Mouse (Mus musculus): ENCODE measurements around the gene Hoxd10.

The Hoxd10 gene

DNA sequence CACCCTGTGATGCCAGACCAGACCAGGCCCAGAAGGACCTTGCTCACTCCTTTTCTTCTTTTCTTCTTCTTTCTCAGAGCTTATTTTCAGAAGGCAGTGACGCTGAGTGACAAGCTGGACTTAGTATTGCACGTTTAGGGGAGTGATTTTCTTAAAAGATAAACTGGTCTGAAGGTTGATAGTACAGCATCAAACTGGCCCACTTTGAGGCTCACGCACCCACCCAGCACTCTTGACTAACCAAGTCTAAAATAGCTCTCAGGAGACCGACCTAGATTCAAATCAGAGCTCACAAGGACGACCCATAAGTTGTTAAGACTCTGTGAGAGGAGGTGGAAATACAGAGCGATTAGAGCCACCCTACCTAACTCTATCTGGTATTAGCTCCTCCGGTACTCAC lies 25.3 kb upstream of the Hoxd10 start:
- no peak for DNase-seq (ENCODE audit: low spot score in 2 of 2)

DNA sequence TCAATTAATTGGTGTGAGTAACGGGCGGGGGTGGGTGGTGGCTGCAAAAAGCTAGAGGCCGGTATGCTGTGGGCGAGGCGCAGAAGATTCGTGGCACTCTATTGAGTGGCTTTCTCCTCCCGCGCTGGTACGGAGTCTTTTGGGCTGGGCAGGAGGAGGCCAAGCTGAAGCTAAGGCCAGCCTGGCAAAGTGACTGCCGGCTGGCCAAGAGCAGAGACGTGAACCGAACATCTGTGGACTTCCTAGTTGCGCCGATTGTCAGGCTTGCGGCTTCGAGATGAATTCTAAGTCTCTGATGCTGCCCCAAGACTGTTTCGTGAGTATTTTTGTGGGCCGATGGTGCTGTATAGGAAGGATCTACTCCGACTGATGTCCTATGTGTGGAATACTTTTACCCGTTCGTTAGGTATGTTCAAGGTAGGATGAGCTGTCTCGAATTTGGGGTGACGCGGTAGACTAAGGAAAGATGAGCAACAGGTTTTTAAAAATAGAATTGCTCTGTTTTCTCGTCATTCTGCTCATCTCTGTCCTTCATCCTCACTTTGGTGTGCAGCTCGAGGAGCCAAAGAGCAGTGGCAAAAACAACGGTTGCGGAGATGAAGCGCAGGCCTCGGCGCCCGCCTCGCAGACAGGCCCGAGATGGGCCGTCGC lies 24.4 kb upstream of the Hoxd10 start:
- DNase-seq (ENCODE audit: low spot score in 2 of 2): no peak

DNA sequence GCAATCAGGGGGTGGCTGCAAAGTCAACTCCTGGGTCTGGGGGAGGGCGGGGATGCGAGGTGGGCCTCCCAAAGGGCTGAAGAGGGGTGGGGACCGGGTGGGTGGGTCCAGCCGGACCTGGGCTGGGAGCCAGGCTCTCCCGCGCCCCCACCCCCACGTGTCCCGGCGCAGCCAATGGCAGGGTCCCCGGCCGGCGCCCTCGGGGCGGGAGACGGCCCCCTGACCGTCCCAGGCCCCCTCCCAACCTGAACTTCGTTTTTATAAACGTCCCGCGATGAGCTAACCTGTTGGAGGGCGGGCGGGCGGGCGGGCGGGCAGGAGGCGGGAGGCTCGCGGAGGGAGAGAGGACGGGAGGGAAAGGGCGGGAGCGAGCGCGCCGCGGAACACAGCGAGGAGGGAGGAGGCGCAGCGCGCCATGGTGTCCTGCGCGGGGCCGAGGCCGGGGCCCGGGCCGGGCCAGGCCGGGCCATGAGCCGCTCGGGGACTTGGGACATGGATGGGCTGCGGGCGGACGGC lies 23.8 kb upstream of the Hoxd10 start, which contains the start of gene Hoxd13:
Gene Hoxd13 (plus strand): TSS at position 469 of the 516 bp plus-strand sequence.
- no peak for DNase-seq (ENCODE audit: low spot score in 2 of 2)

DNA sequence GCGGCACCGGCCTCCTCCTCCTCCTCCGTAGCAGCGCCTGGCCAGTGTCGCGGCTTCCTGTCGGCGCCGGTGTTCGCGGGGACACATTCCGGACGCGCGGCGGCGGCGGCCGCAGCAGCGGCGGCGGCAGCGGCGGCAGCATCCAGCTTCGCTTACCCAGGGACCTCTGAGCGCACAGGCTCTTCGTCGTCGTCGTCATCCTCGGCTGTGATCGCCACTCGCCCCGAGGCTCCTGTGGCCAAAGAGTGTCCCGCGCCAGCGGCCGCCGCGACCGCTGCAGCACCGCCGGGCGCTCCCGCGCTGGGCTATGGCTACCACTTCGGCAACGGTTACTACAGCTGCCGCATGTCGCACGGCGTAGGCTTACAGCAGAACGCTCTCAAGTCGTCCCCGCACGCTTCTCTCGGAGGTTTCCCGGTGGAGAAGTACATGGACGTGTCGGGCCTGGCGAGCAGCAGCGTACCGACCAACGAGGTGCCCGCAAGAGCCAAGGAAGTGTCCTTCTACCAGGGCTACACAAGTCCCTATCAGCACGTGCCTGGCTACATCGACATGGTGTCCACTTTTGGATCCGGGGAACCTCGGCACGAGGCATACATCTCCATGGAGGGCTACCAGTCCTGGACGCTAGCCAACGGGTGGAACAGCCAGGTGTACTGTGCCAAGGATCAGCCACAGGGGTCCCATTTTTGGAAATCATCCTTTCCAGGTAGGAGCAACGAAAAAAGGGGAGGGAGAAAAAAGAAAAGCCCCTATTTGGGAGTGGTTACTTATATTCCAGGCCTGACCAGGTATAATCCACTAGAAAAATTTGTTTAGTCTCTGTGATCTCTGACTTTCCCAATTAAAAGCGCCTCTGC lies 23.1 kb upstream of the Hoxd10 start:
- no peak for DNase-seq (ENCODE audit: low spot score in 2 of 2)

DNA sequence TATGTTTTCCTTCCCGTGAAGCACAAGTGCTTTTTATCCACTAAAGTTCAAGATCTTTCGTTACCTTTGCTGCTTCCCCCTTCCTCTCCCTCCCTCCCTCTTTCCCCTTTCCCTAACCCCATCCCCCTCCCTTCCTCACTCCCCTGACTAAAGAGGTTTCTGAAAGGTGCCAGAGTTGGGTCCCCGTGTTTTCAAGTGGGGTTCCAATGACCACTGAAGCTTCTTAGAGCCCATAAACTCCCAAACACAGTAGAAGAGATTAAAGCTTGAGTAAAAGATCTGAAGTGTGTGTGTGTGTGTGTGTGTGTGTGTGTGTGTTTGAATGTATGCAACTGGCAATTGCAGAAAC lies 22.5 kb upstream of the Hoxd10 start:
- DNase-seq (ENCODE audit: low spot score in 2 of 2): no peak

DNA sequence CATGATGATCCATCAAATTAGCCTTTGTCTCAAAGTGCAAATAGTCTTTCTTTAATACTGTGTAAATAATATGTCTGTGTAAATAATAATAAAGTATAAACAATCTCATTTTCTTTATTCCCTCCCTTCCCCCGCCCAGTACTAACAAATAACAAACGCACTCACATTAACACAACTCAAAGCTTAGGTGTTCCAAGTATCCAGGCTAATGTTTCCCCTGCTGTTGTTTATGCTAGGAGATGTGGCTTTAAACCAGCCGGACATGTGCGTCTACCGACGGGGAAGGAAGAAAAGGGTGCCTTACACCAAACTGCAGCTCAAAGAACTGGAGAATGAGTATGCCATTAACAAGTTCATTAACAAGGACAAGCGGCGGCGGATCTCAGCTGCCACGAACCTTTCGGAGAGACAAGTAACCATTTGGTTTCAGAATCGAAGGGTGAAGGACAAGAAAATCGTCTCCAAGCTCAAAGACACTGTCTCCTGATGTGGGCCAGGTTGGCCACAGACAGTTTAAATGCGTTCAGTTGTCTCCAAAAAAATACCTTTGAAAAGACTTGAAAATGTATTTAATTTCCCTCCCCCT lies 22.0 kb upstream of the Hoxd10 start:
- no peak for DNase-seq (ENCODE audit: low spot score in 2 of 2)

DNA sequence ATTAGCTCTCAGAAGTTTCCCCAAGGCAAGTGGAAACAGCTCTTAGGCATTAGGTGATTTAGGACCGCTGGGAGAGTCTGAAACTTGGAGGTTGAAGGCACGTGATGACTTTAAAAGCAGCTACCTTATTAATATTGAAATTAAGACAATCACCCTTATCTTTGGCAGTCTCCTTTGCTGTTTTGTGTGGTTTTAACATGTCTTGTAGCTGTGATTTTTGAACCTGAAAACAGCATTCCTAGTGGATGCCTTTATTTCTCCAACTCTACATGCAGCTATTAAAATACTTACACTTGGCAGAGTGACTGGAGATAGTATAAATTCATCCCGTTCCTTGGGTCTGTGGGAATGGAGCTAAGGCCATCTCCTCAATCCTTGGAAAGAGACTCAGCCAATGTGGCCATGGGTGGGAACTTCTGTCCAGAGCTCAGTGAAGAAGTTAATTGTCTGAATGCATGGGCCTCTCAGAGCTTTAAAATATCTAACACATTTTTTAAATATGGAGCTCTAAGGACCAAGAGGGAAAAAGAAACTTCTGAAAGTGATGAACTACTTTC lies 21.0 kb upstream of the Hoxd10 start:
- no peak for DNase-seq (ENCODE audit: low spot score in 2 of 2)

DNA sequence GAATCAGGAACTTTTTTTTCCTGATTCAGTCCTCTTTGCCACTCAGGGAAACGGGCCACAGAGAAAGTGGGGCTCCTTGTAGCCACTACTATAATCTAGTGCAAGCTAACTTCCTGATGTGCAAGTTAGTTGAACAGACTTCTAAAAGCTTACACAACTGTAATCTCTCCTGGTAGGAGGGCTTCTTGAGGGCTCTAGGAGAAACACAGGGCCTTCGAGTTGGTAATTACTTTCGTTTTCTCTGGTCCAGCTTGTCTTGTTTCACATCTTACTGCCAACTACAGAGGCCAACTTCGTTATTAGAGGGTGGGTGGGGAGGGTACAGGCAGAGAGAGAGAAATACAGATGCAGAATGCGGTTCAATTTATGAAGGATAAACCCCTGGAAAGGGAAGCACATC lies 19.9 kb upstream of the Hoxd10 start:
- DNase-seq (ENCODE audit: low spot score in 2 of 2): no peak

DNA sequence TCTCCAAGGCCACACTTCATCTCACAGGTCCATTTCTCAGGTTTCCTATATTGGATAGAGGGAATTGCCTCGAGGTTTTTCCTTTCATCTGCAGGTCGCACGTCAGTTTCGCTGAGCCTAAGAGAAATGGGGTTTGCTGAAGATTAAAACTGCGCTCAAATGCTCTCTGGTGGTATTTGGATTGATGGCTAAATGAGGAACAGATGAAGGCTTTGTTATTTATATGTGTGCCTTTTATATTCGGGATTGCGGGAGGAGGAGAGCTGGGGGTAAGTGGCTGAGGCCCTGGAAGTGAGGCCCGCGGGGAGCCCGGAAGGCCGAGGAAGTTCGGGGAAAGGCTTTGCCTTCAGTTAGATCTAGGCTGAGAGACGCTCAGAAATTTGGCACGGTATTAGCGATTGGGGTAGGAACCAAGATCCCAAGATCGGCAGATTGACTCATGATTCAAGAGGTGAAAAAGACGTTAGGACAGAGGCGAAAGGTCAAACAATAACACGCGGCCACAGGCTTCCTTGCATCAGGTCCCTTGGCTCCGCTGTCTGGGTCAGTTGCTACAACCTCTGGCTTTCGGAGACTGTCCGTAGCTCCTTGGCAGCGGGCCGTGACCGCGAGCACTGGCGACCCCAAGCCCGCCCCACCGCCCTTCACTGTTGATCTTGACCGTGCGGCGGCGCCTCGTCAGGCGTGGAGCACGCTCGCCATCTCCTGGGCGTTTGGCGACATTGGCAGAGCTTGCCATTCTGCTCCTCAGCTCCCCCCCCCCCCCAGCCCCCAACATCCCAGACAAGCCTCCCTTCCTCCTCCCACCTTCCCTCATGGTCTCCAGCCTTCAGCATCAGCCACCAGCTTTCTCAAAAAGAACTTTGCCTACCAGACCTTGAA lies 19.0 kb upstream of the Hoxd10 start:
- DNase-seq (ENCODE audit: low spot score in 2 of 2): peak; percentile 47 to 53

DNA sequence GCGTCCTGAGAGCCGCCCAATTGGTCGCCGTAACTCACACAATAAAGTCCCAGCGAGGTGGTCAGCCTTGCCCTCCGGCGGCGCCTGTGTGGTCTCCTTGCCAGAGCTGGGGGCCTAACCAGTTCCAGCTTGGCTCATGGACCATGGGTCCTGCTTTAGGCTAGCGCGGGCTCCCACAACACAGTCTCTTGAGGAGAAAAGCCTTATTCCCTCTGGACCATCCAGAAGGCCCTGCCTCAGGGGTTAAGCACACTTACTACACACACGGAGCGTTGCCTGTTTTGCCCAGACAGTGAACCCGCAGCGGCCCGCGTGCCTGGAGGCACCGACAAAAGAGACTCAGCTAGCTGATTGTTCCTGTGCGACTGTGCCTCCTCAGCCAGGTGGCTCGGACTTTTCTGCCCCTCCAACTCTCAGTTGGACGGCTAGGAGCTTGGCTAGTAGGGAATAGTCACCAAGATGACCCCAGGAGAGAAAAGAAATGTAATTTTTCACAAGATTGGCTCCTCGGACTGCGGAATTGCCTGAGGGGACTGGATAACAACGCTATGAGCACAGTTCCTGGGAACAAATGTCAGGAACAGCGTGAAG lies 17.8 kb upstream of the Hoxd10 start:
- DNase-seq (ENCODE audit: low spot score in 2 of 2): no peak

DNA sequence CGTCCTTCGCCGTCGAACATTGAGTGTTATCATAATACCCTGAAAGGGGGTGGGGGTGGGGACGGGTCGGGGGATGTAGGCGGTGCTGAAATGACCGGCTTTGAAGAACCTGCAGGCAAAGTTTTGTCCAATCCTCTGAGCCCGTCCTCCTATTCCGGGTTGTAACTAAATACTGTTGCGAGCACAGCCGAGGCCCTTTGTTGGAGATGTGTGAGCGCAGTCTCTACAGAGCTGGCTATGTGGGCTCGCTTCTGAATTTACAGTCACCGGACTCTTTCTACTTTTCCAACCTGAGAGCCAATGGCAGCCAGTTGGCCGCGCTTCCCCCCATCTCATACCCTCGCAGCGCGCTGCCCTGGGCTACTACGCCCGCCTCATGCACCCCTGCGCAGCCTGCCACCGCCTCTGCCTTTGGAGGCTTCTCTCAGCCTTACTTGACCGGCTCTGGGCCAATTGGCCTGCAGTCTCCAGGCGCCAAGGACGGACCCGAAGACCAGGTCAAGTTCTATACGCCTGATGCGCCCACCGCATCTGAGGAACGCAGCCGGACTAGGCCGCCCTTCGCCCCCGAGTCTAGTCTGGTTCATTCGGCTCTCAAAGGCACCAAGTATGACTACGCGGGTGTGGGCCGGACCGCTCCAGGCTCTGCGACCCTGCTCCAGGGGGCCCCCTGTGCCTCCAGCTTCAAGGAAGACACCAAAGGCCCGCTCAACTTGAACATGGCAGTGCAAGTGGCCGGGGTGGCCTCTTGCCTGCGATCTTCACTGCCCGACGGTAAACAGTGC lies 16.7 kb upstream of the Hoxd10 start, which contains the start of gene Hoxd12:
Gene Hoxd12 (plus strand): TSS at position 133 of the 785 bp plus-strand sequence.
- no peak for DNase-seq (ENCODE audit: low spot score in 2 of 2)

DNA sequence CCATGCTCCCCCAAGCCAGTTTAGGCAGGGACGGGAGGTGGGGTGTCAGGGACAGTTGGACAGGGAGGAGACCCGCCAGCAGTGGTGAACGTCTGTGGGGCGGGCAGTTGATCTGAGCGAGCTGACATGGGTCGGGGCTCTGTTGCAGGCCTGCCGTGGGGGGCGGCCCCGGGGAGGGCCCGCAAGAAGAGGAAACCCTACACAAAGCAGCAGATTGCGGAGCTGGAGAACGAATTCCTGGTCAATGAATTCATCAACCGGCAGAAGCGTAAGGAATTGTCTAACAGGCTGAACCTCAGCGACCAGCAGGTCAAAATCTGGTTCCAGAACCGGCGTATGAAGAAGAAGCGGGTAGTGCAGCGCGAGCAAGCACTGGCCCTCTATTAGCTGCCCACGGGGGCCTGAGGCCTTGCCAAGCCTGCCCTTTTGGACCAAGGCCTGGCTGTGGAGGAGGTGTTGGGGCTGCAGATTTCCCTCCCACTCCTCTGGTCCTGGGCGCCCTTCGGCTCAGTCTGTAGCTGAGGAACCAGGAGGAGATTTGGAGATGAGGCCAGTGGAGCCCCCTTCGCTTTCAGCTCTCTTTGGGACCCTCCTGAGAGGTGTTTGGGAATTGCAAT lies 15.9 kb upstream of the Hoxd10 start:
- no peak for DNase-seq (ENCODE audit: low spot score in 2 of 2)

DNA sequence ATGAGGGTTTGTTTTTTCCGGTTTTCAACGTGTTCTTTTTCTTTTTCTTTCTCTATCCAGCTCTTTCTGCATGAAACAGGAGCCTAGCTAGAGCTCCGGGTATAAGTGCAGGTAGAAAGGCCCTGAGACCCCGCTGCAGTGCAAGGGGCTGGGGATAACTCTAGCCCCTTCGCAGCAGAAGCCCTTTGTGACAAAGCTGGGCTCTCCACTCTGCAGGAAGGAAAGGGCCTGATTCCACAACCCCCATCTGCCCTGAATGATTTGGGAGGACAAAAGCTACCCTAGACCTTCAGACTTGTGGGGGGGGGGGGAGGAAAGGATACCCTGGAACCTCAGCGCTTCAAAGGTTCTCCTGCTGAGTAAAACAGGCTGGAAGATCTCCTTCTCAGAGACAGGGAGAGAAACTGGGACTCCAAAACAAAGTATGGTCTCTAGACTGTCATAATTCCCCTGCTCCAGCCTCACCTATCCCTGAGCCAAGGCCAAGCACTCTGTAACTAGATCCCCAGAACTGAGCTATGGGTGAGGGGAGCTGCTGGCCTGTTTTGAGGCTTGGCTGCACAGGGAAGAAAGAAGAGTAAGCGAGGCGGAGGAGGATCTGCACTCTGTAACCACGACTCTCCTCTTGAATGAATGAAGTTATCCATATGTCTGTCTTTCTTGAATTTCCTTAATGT lies 15.2 kb upstream of the Hoxd10 start:
- DNase-seq (ENCODE audit: low spot score in 2 of 2): no peak

DNA sequence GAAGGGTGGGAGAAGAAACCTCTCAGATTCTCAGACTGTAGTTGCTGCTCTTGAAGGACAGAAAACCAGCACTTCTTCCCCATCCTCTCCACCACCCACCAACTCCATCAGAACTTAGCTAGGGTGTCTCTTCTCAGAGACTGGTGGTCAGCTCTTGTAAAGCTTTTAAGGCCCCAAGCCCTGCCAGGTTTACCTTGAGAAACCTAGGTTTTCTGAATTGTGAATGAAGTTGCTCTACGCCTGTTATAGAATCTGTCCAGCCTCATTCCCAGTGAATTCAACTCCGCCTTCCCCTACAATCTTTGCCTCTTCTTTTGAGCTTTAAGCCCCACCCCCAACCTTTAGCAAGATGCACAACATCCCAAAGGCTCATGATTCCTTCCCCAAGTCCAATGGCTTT lies 14.6 kb upstream of the Hoxd10 start:
- DNase-seq (ENCODE audit: low spot score in 2 of 2): no peak

DNA sequence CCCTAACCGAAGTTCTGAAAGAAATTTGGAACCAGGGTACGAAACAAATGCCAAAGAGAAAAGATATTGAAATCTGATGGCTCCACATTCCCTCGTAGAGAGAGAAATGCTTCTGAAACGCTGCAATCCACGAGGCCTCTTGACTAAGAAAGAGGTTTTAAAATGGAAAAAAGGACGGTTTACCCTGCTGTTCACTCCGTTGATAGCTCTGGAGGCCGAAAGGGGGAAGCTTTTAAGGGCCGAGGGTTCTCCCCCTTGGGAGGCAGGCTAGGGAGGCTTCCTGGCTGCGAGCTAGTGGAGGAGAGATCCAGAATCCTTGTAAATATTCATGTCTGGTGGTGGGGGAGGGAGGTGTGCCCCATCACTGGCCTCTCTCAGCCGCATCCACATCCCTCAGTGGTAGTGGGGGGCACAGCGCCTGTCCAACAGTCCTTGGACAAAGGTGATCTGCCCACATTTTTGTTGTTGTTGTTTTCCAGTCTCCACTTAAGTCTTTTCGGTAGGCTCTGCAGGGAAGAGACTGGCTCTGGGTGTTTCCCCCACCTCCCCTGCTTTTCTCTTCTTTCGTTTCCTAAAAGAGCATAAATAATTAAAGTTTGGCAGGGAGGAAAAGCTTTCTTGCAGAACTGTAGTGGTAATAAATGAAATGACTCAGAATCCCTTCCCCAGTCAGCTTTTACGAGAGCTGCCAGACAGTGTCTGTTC lies 12.7 kb upstream of the Hoxd10 start, which contains the start of gene Hoxd11:
Gene Hoxd11 (plus strand): TSS at position 667 of the 705 bp plus-strand sequence.
- DNase-seq (ENCODE audit: low spot score in 2 of 2): no peak

DNA sequence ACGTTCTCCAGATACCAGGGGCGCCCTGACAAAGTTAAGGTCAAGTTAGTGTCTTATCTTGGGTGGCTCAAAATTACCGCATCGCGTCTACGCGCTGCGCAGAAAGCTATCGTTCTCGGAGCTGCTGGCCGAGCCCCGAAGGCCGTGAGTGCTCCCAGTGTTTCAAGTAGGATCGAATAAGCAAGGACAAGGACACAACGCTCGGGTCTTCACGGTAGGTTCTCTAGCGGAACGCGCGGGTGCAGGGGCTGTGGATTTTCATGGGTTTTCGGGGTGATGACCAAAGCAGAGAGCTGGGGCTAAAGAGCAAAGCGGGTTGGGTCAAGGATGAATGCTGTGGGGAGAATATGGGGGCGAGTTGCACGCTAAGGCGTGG lies 12.1 kb upstream of the Hoxd10 start:
- DNase-seq (ENCODE audit: low spot score in 2 of 2): no peak

DNA sequence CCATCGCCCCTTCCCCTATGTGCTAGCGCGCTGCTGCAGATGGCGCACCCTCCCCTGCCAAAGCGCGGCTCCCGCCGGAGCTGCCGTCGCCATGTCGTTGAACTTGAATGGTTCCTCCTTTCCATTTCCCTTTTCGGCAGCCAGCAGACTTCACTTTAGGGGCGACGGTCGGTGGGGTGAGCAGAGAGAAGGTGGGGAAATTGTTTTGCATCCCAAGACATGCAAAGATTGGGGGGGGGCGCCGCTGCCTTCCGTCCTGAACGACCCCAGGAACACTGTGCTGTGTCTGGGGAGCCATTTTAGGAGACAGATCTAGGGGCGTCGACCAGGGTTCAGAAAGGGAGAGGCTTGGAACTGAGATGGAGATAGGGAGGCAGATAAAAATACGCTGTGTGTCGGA lies 11.7 kb upstream of the Hoxd10 start:
- no peak for DNase-seq (ENCODE audit: low spot score in 2 of 2)
